Mouse (Mus musculus): Measurements from ENCODE around the gene Tenm3. TPM values are rescaled to one million over a fixed set of nuclear protein-coding genes. Genes with fewer than 3 reads are reported as not detected.

Tenm3 gene
- polyA plus RNA-seq, 1 experiment from 2014 or later, result 7.0 TPM

DNA sequence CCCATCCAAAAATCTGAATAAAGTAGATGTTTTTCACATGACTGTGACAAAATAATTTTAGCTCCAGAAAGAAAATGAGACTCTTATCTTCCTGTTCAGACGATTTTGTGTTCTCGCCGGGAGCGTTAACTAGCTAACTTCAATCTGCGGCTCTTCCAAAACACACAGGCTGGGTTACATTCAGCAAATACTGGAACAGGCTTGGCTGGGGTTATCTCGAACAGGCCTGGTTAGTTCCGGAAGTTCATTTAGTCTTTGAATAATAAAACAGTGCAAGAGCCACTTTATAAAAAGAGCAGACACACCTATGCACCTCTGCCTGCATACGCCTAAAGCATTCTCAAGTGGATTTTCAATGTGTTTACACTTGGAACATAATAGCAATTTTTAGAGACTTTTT is 40.7 kb downstream of the Tenm3 start:
- no peak for ATAC-seq (ENCODE audit: extremely low read depth, insufficient number of reproducible peaks, low FRiP score, low TSS enrichment)
- Histone ChIP-seq H3K36me3 (no peaks in the 10 kb centered on the region), H3K4me2 (no peak overlapping the region), H3K9ac (no peak overlapping the region), H3K27me3 (replicated peaks) (0 out of 2 replicates have a peak, but pooled peaks cover 6% of the 10 kb centered on the region), H3K27ac (replicated peaks) (no peak overlapping the region), H3K4me1 (peaks cover 3% of the 10 kb centered on the region; the same call in 1 of the 2 replicates), H3K9me3 (no peaks in the 10 kb centered on the region), H3K4me3 (no peak overlapping the region)
- 62% methylated on average over 8 of the region's 8 CpGs for WGBS

DNA sequence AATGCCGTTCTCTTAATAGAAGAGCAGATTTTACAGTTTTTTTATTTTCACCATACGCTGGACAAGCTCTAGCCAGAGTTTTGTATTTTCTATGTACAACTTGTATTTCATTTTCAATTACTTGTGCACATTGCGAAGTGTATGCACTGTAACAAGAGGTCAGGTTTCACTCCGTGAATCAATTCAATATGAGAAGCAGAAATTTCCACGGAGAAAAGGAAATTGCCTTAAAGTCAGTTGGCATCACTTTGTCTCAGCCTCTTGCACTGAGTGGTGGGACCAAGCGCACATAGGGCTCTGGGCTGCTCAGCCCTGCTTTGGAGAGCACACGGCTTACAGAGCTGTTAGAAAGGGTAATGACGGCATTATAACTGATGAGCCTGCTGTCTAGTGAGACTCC is 41.5 kb downstream of the Tenm3 start:
- H3K36me3 ChIP-seq, result no peaks in the 10 kb centered on the region
- H3K27me3 ChIP-seq (replicated peaks), result 0 out of 2 replicates have a peak, but pooled peaks cover 6% of the 10 kb centered on the region
- 78% methylated on average over 8 of the region's 8 CpGs for WGBS
- H3K4me2 ChIP-seq, result no peak overlapping the region
- peaks cover 3% of the 10 kb centered on the region; the same call in 1 of the 2 replicates for H3K4me1 ChIP-seq
- no peak for ATAC-seq (ENCODE audit: extremely low read depth, insufficient number of reproducible peaks, low FRiP score, low TSS enrichment)
- H3K4me3 ChIP-seq, result no peak overlapping the region
- no peaks in the 10 kb centered on the region for H3K9me3 ChIP-seq
- H3K27ac ChIP-seq (replicated peaks), result no peak overlapping the region
- H3K9ac ChIP-seq, result no peak overlapping the region

DNA sequence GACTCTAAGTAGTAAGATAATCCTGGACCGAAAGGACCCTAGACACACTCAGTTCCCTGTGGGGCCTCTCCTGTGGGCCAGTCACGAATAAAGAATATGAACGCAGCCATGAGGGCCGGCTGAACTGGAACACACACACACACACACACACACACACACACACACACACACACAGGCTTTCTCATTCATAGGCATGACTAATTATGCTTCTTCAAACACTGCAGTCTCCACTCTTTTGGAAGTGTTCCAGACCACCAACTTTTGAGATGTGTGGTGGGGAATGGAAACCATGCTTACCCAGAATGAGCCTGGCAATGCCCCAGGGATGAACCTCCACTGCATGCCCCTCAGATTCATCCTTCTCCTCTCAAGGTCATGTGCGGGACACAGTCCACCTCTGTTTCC is 45.8 kb downstream of the Tenm3 start:
- Histone ChIP-seq H3K9ac (no peak overlapping the region), H3K9me3 (no peaks in the 10 kb centered on the region), H3K4me3 (no peak overlapping the region), H3K4me1 (peaks cover 3% of the 10 kb centered on the region; the same call in 1 of the 2 replicates), H3K36me3 (no peaks in the 10 kb centered on the region), H3K4me2 (no peak overlapping the region), H3K27ac (replicated peaks) (no peak overlapping the region), H3K27me3 (replicated peaks) (0 out of 2 replicates have a peak, but pooled peaks cover 6% of the 10 kb centered on the region)
- 73% methylated on average over 5 of the region's 5 CpGs for WGBS
- ATAC-seq (ENCODE audit: extremely low read depth, insufficient number of reproducible peaks, low FRiP score, low TSS enrichment), result no peak

DNA sequence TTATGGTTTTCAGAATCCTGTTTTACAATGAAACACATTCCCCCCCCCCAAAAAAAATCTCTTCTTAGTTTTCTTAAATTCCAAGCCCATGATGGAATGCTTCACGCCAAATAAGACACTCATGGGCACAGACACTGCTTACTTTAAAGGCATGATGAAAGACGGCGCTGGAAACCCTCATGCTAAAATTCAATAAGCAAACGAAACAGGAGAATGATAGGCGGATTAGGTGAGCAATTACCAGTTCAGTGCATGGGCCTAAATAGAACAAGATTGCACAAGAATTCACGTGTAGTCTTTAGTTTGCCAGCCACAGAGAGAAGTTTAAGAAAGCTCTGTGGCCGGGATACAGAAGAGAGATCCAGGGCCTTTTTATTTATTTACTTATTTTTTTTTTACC is 49.5 kb downstream of the Tenm3 start:
- WGBS, result 67% methylated on average over 7 of the region's 7 CpGs
- no peak for ATAC-seq (ENCODE audit: extremely low read depth, insufficient number of reproducible peaks, low FRiP score, low TSS enrichment)

DNA sequence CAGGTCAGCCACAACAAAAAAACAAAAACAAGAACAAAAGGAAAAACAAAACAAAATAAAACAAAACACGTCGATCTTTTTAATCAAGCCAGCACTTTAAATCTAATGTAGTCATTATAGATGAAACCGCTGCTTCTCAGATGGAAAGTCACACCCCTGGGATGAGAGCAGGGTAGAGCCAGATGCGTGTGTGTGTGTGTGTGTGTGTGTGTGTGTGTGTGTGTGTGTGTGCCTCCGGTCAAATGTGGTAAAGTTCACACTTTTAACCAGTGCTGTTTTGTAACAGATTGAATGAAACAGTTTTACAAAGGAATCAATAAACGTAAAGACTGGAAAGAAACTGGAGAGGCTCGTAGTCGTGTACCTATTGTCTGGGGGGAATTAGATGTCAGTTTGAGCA is 50.0 kb downstream of the Tenm3 start:
- WGBS, result 84% methylated on average over 8 of the region's 8 CpGs
- Histone ChIP-seq H3K9ac (no peak overlapping the region), H3K4me3 (no peak overlapping the region), H3K27me3 (replicated peaks) (peaks cover 18% of the 10 kb centered on the region), H3K9me3 (no peaks in the 10 kb centered on the region), H3K27ac (replicated peaks) (no peak overlapping the region), H3K36me3 (no peaks in the 10 kb centered on the region), H3K4me2 (no peak overlapping the region), H3K4me1 (peaks cover 10% of the 10 kb centered on the region; the same call in 1 of the 2 replicates)
- no peak for ATAC-seq (ENCODE audit: extremely low read depth, insufficient number of reproducible peaks, low FRiP score, low TSS enrichment)

More for the DNA sequence above, 49.5 kb downstream of the Tenm3 start:
- H3K9me3 ChIP-seq, result no peaks in the 10 kb centered on the region
- no peak overlapping the region for H3K27ac ChIP-seq (replicated peaks)
- peaks cover 14% of the 10 kb centered on the region for H3K27me3 ChIP-seq (replicated peaks)
- peaks cover 10% of the 10 kb centered on the region; the same call in 1 of the 2 replicates for H3K4me1 ChIP-seq
- H3K4me3 ChIP-seq, result no peak overlapping the region
- no peaks in the 10 kb centered on the region for H3K36me3 ChIP-seq
- no peak overlapping the region for H3K4me2 ChIP-seq
- no peak overlapping the region for H3K9ac ChIP-seq

DNA sequence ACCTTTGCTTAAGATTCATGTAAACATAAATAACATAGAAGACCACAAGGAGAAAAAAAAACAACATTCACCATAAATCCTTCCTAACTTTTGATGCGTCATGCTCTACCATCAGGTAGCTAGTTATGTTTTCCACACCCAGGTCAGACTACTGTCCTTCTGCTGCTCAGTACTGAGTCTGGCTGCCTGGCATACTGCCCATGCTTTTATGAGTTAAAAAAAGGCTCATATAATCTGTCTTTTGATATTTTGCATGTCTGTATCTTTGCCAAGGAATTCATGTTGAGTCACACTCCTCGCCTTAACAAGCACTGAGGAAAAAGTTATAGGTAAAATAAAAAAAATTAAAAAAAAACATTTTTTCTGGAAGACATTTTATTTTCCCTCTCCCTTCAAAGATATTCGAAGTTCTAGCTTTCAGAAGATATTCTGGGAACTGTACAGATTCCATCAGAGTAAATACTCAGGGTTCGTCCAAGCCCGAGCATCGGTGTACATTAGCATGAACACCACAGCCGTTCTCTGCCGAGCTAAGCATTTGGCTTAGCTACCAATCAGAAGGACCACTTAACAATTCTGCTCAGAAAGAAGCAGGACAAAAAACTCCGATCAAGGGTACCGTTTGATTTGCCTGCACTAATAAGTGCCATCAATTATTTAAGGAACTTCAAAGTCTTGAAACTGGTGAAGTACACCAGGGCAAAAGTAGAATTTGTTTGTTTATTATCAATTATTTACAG is 51.0 kb downstream of the Tenm3 start:
- H3K4me3 ChIP-seq, result no peak overlapping the region
- WGBS, result 68% methylated on average over 10 of the region's 10 CpGs
- peaks cover 26% of the 10 kb centered on the region for H3K27me3 ChIP-seq (replicated peaks)
- no peak for ATAC-seq (ENCODE audit: extremely low read depth, insufficient number of reproducible peaks, low FRiP score, low TSS enrichment)
- H3K4me2 ChIP-seq, result no peak overlapping the region
- no peaks in the 10 kb centered on the region for H3K36me3 ChIP-seq
- no peak overlapping the region for H3K9ac ChIP-seq
- no peaks in the 10 kb centered on the region for H3K9me3 ChIP-seq
- no peak overlapping the region for H3K27ac ChIP-seq (replicated peaks)
- H3K4me1 ChIP-seq, result 0 out of 2 replicates have a peak, but pooled peaks cover 7% of the 10 kb centered on the region

DNA sequence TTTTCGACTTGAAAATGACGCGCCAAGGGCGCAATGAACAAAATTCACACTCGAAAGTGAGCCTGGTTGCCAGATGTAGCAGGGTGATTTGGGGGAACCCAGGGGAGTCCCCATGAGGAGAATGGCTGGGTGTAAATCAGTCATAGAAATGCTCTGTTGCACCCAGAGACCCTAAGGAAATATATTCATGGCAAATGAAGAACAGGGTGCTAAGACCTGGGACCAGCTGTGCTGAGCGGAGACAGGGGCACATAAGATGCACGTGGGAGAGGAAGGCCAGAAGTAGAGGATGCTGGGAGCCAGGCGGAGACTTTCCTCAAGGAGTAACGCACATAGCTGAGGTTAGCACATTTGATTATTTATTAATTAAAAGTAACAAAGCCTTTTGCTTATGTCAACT is 60.4 kb downstream of the Tenm3 start:
- ATAC-seq (ENCODE audit: extremely low read depth, insufficient number of reproducible peaks, low FRiP score, low TSS enrichment), result no peak
- H3K4me1 ChIP-seq, result no peaks in the 10 kb centered on the region
- H3K27me3 ChIP-seq (replicated peaks), result peaks cover 87% of the 10 kb centered on the region
- WGBS, result 81% methylated on average over 9 of the region's 9 CpGs
- no peak overlapping the region for H3K9ac ChIP-seq
- no peak overlapping the region for H3K4me3 ChIP-seq
- H3K4me2 ChIP-seq, result no peak overlapping the region
- H3K9me3 ChIP-seq, result no peaks in the 10 kb centered on the region
- H3K27ac ChIP-seq (replicated peaks), result no peak overlapping the region
- no peaks in the 10 kb centered on the region for H3K36me3 ChIP-seq

DNA sequence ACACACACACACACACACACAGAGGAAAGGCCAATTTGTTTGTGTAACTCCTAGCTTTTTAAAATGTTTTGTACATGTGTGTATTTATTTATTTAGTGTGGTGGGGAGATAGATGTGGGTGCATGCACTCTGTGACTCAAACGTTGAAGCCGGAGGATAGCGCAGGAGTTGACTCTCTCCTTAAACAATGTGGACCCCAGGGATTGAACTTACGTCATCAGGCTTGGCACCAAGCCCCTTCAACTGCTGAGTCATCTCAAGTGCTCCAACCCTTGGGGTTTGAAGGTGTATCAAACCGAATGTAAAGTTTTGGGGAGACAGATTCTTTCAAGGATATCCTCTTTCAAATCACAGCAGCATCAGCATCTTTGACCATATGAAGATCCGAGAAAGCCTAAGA is 63.1 kb downstream of the Tenm3 start:
- 61% methylated on average over 6 of the region's 6 CpGs for WGBS
- H3K9ac ChIP-seq, result no peak overlapping the region
- H3K4me1 ChIP-seq, result peaks cover 6% of the 10 kb centered on the region
- H3K27me3 ChIP-seq (replicated peaks), result peaks cover 94% of the 10 kb centered on the region
- no peak for ATAC-seq (ENCODE audit: extremely low read depth, insufficient number of reproducible peaks, low FRiP score, low TSS enrichment)
- no peaks in the 10 kb centered on the region for H3K36me3 ChIP-seq
- no peak overlapping the region for H3K27ac ChIP-seq (replicated peaks)
- H3K4me3 ChIP-seq, result no peak overlapping the region
- no peaks in the 10 kb centered on the region for H3K9me3 ChIP-seq
- no peak overlapping the region for H3K4me2 ChIP-seq

DNA sequence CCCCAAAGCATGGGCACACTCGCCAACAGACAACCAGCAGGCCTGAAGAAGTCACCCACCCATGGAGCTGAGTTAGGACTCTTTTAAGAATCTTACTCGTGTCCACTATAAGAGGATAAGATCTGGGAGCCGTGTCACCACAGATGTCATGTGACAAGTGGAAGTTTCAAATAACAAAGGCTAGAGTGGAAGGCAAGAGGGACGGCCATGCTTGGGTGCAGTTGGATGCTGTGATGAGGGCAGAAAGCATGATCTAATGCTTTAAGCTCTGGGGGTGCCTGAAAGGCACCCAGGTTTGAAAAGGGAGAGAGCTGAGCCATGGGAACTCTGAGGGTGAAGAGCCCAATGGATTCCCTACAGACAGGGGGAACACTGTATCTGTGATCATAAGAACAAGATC is 64.6 kb downstream of the Tenm3 start:
- no peaks in the 10 kb centered on the region for H3K9me3 ChIP-seq
- ATAC-seq (ENCODE audit: extremely low read depth, insufficient number of reproducible peaks, low FRiP score, low TSS enrichment), result no peak
- H3K9ac ChIP-seq, result no peak overlapping the region
- H3K27ac ChIP-seq (replicated peaks), result no peak overlapping the region
- no peak overlapping the region for H3K4me2 ChIP-seq
- no peak overlapping the region for H3K4me3 ChIP-seq
- H3K36me3 ChIP-seq, result no peaks in the 10 kb centered on the region
- H3K27me3 ChIP-seq (replicated peaks), result peaks cover 88% of the 10 kb centered on the region
- WGBS, result 61% methylated on average over 4 of the region's 4 CpGs
- H3K4me1 ChIP-seq, result peaks cover 11% of the 10 kb centered on the region

DNA sequence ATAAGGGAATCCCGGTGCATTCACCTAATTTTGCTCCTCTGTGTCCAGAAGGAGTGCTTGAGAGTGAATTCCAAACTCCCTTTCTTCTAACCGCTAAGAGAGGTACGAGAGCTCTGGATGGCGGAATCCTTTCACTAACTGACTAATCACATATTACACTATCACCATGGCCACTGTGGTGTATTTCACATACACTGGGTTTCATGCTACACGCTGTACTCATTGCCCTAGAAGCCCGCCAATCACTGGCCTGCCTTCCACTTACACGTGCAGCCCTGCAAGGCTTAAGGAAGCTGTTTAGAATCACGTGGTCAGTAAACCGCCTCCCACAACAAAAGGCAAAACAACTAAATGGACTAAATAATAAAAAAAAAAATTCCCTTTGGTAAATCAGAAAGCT is 67.7 kb downstream of the Tenm3 start:
- H3K9me3 ChIP-seq, result no peaks in the 10 kb centered on the region; the same call in 1 of the 2 replicates
- ATAC-seq (ENCODE audit: extremely low read depth, insufficient number of reproducible peaks, low FRiP score, low TSS enrichment), result no peak; the same call in 1 of the 2 replicates
- no peaks in the 10 kb centered on the region for H3K36me3 ChIP-seq
- H3K4me3 ChIP-seq, result peak overlapping the region; percentile 22
- H3K4me2 ChIP-seq, result peak overlapping the region; percentile 56
- no peak overlapping the region for H3K27ac ChIP-seq (replicated peaks)
- 31% methylated on average over 9 of the region's 9 CpGs for WGBS
- H3K9ac ChIP-seq, result no peak overlapping the region
- H3K4me1 ChIP-seq, result peaks cover 11% of the 10 kb centered on the region
- H3K27me3 ChIP-seq (replicated peaks), result peaks cover 86% of the 10 kb centered on the region

DNA sequence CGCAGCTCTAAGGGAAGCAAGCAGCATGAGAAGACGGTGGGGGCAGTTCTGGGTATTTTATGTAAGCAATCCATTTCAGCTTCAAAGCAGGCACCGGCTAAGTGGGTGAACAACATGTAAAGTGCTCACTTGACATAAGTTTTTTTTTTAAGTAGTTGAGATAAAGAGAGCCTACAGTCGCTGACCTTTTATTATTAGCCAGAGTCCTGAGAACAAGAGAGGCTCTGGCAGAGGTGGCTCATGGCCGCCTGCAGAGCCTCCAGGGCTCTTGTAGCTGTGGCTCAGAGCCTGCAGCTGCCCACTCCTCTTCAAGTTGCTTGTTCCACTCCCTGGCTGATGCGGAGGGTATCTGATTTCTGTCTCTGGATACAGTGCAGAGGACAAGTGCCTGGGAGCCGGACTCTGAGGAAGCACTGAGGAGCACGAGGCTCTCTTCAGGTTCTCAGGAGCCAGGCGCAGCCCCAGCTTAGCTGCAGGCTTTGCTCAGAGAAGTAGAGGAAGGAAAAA is 68.2 kb downstream of the Tenm3 start:
- Histone ChIP-seq H3K27ac (replicated peaks) (no peak overlapping the region), H3K9ac (no peak overlapping the region), H3K4me2 (peak overlapping the region; percentile 56), H3K27me3 (replicated peaks) (peaks cover 86% of the 10 kb centered on the region), H3K4me1 (peaks cover 11% of the 10 kb centered on the region), H3K4me3 (peak overlapping the region; percentile 22), H3K36me3 (no peaks in the 10 kb centered on the region), H3K9me3 (no peaks in the 10 kb centered on the region; the same call in 1 of the 2 replicates)
- ATAC-seq (ENCODE audit: extremely low read depth, insufficient number of reproducible peaks, low FRiP score, low TSS enrichment), result no peak; the same call in 1 of the 2 replicates
- 8% methylated on average over 9 of the region's 9 CpGs for WGBS

DNA sequence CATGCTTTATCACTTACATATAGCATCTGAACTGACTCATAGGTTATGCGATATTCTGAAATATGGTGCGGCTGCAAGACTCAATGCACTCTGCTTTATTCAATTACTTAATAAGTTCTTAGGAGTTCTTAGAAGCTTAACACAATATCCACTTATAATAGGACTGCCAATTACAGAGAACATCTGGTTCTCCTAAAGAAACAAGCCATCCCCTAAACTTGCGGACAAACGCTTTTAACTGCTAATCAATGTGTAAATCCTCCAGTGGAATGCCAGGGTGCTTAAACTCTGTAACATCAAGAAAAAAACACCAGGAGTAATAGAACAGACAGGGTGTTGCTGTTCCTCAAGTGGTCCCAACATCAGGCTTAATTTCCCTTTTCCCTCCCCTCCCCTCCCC is 68.9 kb downstream of the Tenm3 start:
- peaks cover 11% of the 10 kb centered on the region for H3K4me1 ChIP-seq
- no peak overlapping the region for H3K9ac ChIP-seq
- H3K4me2 ChIP-seq, result no peak overlapping the region
- peaks cover 86% of the 10 kb centered on the region for H3K27me3 ChIP-seq (replicated peaks)
- WGBS, result 49% methylated on average over 4 of the region's 4 CpGs
- H3K27ac ChIP-seq (replicated peaks), result no peak overlapping the region
- no peak for ATAC-seq (ENCODE audit: extremely low read depth, insufficient number of reproducible peaks, low FRiP score, low TSS enrichment)
- H3K4me3 ChIP-seq, result no peak overlapping the region
- H3K9me3 ChIP-seq, result no peaks in the 10 kb centered on the region; the same call in 1 of the 2 replicates
- H3K36me3 ChIP-seq, result no peaks in the 10 kb centered on the region
